Mouse (Mus musculus): ENCODE results near the gene Prrt4.

The Prrt4 gene

DNA sequence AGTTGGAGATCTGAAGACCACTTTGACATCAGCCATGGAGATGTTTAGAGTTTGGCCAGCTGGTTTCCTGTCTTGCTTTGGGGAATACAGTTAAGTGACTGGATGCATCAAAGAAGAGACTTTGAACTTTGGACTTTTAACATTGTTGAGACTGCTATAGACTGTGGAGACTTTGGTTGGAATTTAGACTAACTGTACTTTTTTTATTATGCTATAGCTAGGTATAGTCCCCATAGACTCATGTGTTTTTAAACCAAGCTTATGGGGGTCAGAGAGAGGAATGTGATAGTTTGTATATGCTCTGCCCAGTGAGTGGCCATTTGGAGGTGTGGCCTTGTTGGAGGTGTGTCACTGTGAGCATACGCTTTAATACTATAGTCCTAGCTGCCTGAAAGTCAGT, 29.4 kb downstream of the Prrt4 start:
- H3K4me3 ChIP-seq (replicated peaks; ENCODE audit: low read length): no peak overlapping the region
- H3K36me3 ChIP-seq (ENCODE audit: insufficient read depth, low read length): peaks cover 88% of the 10 kb centered on the region
- H3K4me1 ChIP-seq (replicated peaks; ENCODE audit: low read depth, low read length): peaks cover 12% of the 10 kb centered on the region
- no peak for TF ChIP-seq NANOG (IDR thresholded peaks at IDR 0.05; ENCODE audit: borderline replicate concordance, low read length)
- no peak for TF ChIP-seq POU5F1 (IDR thresholded peaks at IDR 0.05; ENCODE audit: borderline replicate concordance, low read length)
- TF ChIP-seq CTCF (conservative IDR thresholded peaks at IDR 0.05; ENCODE audit: low read length): no peak
- no peaks in the 10 kb centered on the region for H3K27me3 ChIP-seq (ENCODE audit: insufficient read depth, low read length)
- H3K9me3 ChIP-seq (ENCODE audit: low read length): no peaks in the 10 kb centered on the region

DNA sequence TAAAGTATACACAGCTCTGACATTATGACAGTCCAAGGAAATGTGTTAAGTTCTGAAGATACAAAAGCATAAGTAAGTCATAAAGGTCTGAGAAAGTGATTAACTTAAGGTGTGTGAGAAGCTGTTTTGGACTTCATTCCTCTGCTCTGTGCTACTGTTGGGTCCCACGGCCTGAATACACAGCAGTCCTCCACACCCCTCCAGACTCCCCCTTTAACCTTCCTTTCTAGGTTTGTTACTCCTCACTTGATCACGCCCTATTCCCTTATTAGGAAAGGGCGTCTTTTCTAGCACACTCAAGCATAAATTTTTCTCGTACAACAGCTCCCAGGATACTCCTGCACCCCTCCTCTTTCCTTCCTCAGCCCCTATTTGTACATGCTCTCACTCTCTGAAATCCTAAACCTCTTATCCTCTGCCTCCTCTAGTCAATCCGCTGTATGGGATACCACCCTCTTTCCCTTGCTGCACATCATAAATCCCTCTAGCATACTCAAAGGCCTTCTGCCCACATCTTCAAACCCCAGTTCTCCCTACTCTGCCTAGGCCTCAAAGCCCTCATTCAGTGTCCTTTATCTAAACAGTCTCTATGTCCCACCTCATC, 31.9 kb downstream of the Prrt4 start:
- no peaks in the 10 kb centered on the region for H3K9me3 ChIP-seq (ENCODE audit: low read length)
- no peaks in the 10 kb centered on the region for H3K27me3 ChIP-seq (ENCODE audit: insufficient read depth, low read length)
- no peak overlapping the region for H3K4me3 ChIP-seq (replicated peaks; ENCODE audit: low read length)
- peaks cover 81% of the 10 kb centered on the region for H3K36me3 ChIP-seq (ENCODE audit: insufficient read depth, low read length)
- no peak for TF ChIP-seq CTCF (conservative IDR thresholded peaks at IDR 0.05; ENCODE audit: low read length)
- TF ChIP-seq NANOG (IDR thresholded peaks at IDR 0.05; ENCODE audit: borderline replicate concordance, low read length): no peak
- TF ChIP-seq POU5F1 (IDR thresholded peaks at IDR 0.05; ENCODE audit: borderline replicate concordance, low read length): no peak
- H3K4me1 ChIP-seq (replicated peaks; ENCODE audit: low read depth, low read length): peaks cover 12% of the 10 kb centered on the region

DNA sequence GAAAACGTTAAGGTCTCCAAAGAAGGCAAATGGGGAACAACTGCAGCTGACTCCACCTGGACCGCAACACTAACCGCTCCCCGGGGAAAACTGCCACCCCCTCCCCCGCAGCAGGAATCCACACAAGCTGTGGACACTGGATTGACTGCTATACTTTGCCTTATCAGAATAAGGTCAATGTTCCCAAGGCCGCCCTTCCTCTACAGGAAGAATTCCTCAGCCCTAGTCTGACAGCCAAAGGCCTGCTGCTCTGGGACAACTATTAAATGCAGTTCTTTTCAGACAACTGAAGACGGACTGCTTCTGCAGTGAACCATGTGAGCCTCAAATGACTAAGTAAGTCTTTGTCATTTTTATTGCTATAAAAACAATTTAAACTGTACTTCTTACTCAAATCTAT, 32.7 kb downstream of the Prrt4 start:
- no peak overlapping the region for H3K4me3 ChIP-seq (replicated peaks; ENCODE audit: low read length)
- no peaks in the 10 kb centered on the region for H3K9me3 ChIP-seq (ENCODE audit: low read length)
- H3K36me3 ChIP-seq (ENCODE audit: insufficient read depth, low read length): peaks cover 81% of the 10 kb centered on the region
- H3K27me3 ChIP-seq (ENCODE audit: insufficient read depth, low read length): no peaks in the 10 kb centered on the region
- H3K4me1 ChIP-seq (replicated peaks; ENCODE audit: low read depth, low read length): peaks cover 12% of the 10 kb centered on the region
- TF ChIP-seq POU5F1 (IDR thresholded peaks at IDR 0.05; ENCODE audit: borderline replicate concordance, low read length) (no peak), NANOG (IDR thresholded peaks at IDR 0.05; ENCODE audit: borderline replicate concordance, low read length) (no peak), CTCF (conservative IDR thresholded peaks at IDR 0.05; ENCODE audit: low read length) (no peak)

DNA sequence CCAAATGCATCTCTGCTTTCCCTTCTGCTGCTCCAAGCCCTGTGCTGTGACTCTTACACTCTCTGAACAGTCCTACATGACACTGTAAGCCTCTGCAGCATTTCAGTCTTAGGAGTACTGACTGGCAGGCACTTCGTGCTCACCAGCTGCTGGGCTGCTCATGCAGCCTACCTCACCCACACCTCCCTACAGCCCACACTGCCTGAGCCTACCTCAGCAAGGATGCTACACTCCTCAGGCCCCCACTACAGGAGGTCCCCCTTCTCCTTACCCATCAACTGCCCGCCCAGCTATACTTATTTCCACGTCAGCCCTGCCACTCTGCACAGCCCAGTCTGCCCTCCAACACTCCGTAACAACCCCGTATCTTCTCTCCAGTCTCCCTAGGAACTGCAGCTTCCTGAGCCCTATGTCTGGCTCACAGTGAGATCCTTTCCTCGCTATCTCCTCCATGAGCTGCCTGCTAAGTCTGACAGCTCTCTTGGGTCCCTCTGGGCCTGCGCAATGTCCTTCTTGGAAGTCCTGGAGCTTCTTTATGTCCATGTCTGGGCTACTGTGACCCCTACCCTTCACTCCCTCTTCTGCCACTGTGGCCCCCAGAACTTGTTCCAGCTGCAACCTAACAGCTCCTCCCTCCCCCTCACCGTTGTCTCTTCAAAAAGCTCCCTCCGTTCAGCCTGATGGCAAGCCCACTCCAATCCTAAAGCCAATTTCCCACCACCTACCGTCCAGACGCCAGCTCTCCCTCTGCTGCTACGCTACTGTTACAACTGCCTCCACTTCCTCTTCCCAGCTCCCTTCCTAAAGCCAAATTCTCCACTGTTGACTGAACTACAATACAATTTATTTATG, 33.7 kb downstream of the Prrt4 start:
- TF ChIP-seq POU5F1 (IDR thresholded peaks at IDR 0.05; ENCODE audit: borderline replicate concordance, low read length): no peak
- TF ChIP-seq CTCF (conservative IDR thresholded peaks at IDR 0.05; ENCODE audit: low read length): no peak
- TF ChIP-seq NANOG (IDR thresholded peaks at IDR 0.05; ENCODE audit: borderline replicate concordance, low read length): no peak
- Histone ChIP-seq H3K4me3 (replicated peaks; ENCODE audit: low read length) (no peak overlapping the region), H3K9me3 (ENCODE audit: low read length) (no peaks in the 10 kb centered on the region), H3K27me3 (ENCODE audit: insufficient read depth, low read length) (no peaks in the 10 kb centered on the region), H3K4me1 (replicated peaks; ENCODE audit: low read depth, low read length) (peaks cover 12% of the 10 kb centered on the region), H3K36me3 (ENCODE audit: insufficient read depth, low read length) (peaks cover 81% of the 10 kb centered on the region)

DNA sequence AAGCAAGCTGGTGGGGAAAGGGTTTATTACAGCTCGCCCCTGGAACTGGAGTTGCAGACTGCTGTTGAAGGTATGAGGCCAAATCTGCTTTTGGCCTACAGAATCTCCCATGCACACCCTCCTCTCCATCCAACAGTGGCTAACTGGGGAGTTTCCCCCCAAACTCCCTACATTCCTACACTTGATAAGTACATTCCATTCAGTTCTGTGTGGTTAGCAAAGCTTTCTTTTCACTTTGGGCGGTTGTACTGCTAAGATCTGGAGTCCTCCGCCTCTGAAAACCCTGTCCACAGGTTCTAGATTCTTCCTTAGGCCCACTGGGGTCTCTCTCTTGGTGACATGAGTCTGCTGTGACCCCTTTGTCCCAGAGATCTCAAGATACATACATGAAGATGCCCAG, 34.4 kb downstream of the Prrt4 start:
- H3K4me1 ChIP-seq (replicated peaks; ENCODE audit: low read depth, low read length): peaks cover 12% of the 10 kb centered on the region
- no peaks in the 10 kb centered on the region for H3K27me3 ChIP-seq (ENCODE audit: insufficient read depth, low read length)
- no peak overlapping the region for H3K4me3 ChIP-seq (replicated peaks; ENCODE audit: low read length)
- peaks cover 83% of the 10 kb centered on the region for H3K36me3 ChIP-seq (ENCODE audit: insufficient read depth, low read length)
- TF ChIP-seq CTCF (conservative IDR thresholded peaks at IDR 0.05; ENCODE audit: low read length): no peak
- no peak for TF ChIP-seq NANOG (IDR thresholded peaks at IDR 0.05; ENCODE audit: borderline replicate concordance, low read length)
- TF ChIP-seq POU5F1 (IDR thresholded peaks at IDR 0.05; ENCODE audit: borderline replicate concordance, low read length): no peak
- H3K9me3 ChIP-seq (ENCODE audit: low read length): no peaks in the 10 kb centered on the region

DNA sequence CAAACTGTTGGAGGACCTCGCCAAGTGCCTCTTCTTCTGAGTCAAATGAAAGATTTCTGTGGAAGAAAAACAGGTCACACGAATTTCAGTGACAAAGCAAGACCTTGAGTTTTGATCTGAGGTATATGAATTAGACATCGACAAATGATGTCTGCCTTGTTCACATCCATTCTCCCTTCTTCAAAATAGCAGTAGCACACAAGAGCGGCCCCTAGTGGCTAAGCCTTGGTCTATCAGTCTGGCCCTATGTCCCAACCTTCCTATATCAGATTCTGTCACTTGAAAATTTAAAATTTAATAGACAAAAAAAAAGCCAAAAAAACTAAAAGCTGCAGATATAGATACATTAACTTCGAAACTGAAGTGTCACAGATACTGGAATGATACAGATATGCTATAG, 35.8 kb downstream of the Prrt4 start:
- Histone ChIP-seq H3K4me1 (replicated peaks; ENCODE audit: low read depth, low read length) (peaks cover 12% of the 10 kb centered on the region), H3K27me3 (ENCODE audit: insufficient read depth, low read length) (no peaks in the 10 kb centered on the region), H3K4me3 (replicated peaks; ENCODE audit: low read length) (no peak overlapping the region), H3K36me3 (ENCODE audit: insufficient read depth, low read length) (peaks cover 80% of the 10 kb centered on the region), H3K9me3 (ENCODE audit: low read length) (no peaks in the 10 kb centered on the region)
- TF ChIP-seq NANOG (IDR thresholded peaks at IDR 0.05; ENCODE audit: borderline replicate concordance, low read length): no peak
- TF ChIP-seq CTCF (conservative IDR thresholded peaks at IDR 0.05; ENCODE audit: low read length): peak; percentile 88

DNA sequence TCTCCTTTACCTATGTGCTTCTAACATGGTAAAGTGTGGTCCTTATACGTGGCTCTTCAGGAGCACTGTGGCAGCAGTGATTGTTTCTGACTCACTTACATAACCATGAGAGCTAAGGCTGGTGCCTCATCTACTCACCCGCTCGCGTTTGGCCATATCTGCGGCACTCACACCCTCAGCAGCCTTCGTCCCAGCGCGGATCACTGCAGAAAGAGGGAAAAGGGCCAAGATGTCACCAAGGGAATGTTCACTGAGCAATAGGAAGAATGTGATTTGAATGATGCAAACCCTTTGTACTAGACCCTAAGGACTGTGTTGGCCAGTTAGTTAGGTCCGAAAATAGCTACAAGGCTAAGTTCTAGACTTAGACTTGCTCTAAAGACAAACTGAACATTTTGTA, 41.9 kb downstream of the Prrt4 start:
- Histone ChIP-seq H3K9me3 (ENCODE audit: low read length) (no peaks in the 10 kb centered on the region), H3K36me3 (ENCODE audit: insufficient read depth, low read length) (peaks cover 91% of the 10 kb centered on the region), H3K27me3 (ENCODE audit: insufficient read depth, low read length) (no peaks in the 10 kb centered on the region), H3K4me1 (replicated peaks; ENCODE audit: low read depth, low read length) (0 out of 2 replicates have a peak, but pooled peaks cover under 1% of the 10 kb centered on the region), H3K4me3 (replicated peaks; ENCODE audit: low read length) (no peak overlapping the region)
- no peak for TF ChIP-seq CTCF (conservative IDR thresholded peaks at IDR 0.05; ENCODE audit: low read length)
- no peak for TF ChIP-seq NANOG (IDR thresholded peaks at IDR 0.05; ENCODE audit: borderline replicate concordance, low read length)
- no peak for TF ChIP-seq POU5F1 (IDR thresholded peaks at IDR 0.05; ENCODE audit: borderline replicate concordance, low read length)

DNA sequence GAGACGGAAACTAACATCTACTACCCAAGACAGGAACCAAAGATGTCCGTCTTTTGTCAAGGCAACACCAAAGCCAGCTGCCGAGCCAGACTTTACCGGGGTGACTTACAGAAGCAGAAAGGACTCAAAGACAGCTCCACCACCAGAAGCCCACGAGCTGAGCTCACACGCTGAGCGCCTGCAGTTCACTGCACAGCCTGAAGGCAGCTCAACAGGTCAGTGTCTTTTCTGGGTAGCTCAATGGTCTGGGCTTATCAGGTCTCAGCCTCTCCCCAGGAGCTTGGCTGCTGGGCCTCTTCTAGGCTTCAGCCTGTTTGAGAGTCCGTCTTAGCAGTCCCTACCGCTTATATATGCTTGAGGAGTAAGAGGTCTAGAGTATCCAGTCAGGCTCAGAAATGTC, 46.3 kb downstream of the Prrt4 start:
- peaks cover 80% of the 10 kb centered on the region for H3K36me3 ChIP-seq (ENCODE audit: insufficient read depth, low read length)
- no peak overlapping the region for H3K4me3 ChIP-seq (replicated peaks; ENCODE audit: low read length)
- peaks cover 14% of the 10 kb centered on the region for H3K4me1 ChIP-seq (replicated peaks; ENCODE audit: low read depth, low read length)
- peak; percentile 12; the same call in 1 of the 2 replicates for TF ChIP-seq CTCF (conservative IDR thresholded peaks at IDR 0.05; ENCODE audit: low read length)
- no peak for TF ChIP-seq POU5F1 (IDR thresholded peaks at IDR 0.05; ENCODE audit: borderline replicate concordance, low read length)
- no peaks in the 10 kb centered on the region for H3K9me3 ChIP-seq (ENCODE audit: low read length)
- no peaks in the 10 kb centered on the region for H3K27me3 ChIP-seq (ENCODE audit: insufficient read depth, low read length)
